Mouse (Mus musculus): Measurements from ENCODE around the gene Slc26a1.

The Slc26a1 gene

GRCm38 (mm10) chr5:108675251-108675816 lies at the start of gene Slc26a1:
Gene Slc26a1 (minus strand): TSS chr5:108675569.
- DNase-seq (ENCODE audit: low read depth): peak; percentile 77

GRCm38 (mm10) chr5:108724006-108724405 lies 48.6 kb upstream of the Slc26a1 start:
- DNase-seq (ENCODE audit: low read depth): no peak

GRCm38 (mm10) chr5:108719761-108720160 lies 44.4 kb upstream of the Slc26a1 start:
- DNase-seq (ENCODE audit: low read depth): no peak

- no peak for DNase-seq (ENCODE audit: low read depth)
These were observed 42.7 kb upstream of the Slc26a1 start for GRCm38 (mm10) chr5:108718051-108718450.

- DNase-seq (ENCODE audit: low read depth): no peak
These were observed 40.6 kb upstream of the Slc26a1 start for GRCm38 (mm10) chr5:108715974-108716373.

GRCm38 (mm10) chr5:108714149-108714548 lies 38.8 kb upstream of the Slc26a1 start:
- no peak for DNase-seq (ENCODE audit: low read depth)

- DNase-seq (ENCODE audit: low read depth): no peak
These were observed 38.3 kb upstream of the Slc26a1 start for GRCm38 (mm10) chr5:108713691-108714090.

GRCm38 (mm10) chr5:108713096-108713495 lies 37.7 kb upstream of the Slc26a1 start:
- DNase-seq (ENCODE audit: low read depth): no peak

GRCm38 (mm10) chr5:108711968-108712367 lies 36.6 kb upstream of the Slc26a1 start:
- no peak for DNase-seq (ENCODE audit: low read depth)

- DNase-seq (ENCODE audit: low read depth): no peak
These were observed 33.8 kb upstream of the Slc26a1 start for GRCm38 (mm10) chr5:108708981-108709731.

GRCm38 (mm10) chr5:108708419-108708818 lies 33.0 kb upstream of the Slc26a1 start:
- DNase-seq (ENCODE audit: low read depth): no peak

- no peak for DNase-seq (ENCODE audit: low read depth)
These were observed 32.4 kb upstream of the Slc26a1 start for GRCm38 (mm10) chr5:108707758-108708157.

GRCm38 (mm10) chr5:108703754-108704626 lies 28.6 kb upstream of the Slc26a1 start:
- no peak for DNase-seq (ENCODE audit: low read depth)

- no peak for DNase-seq (ENCODE audit: low read depth)
These were observed 26.1 kb upstream of the Slc26a1 start for GRCm38 (mm10) chr5:108701341-108702021.

GRCm38 (mm10) chr5:108700346-108700745 lies 25.0 kb upstream of the Slc26a1 start:
- DNase-seq (ENCODE audit: low read depth): no peak

- DNase-seq (ENCODE audit: low read depth): no peak
These were observed 22.0 kb upstream of the Slc26a1 start for GRCm38 (mm10) chr5:108697341-108697753.

- no peak for DNase-seq (ENCODE audit: low read depth)
These were observed 21.2 kb upstream of the Slc26a1 start for GRCm38 (mm10) chr5:108696542-108696941.

GRCm38 (mm10) chr5:108695861-108696260 lies 20.5 kb upstream of the Slc26a1 start:
- no peak for DNase-seq (ENCODE audit: low read depth)

GRCm38 (mm10) chr5:108694352-108695261 lies 19.2 kb upstream of the Slc26a1 start:
- no peak for DNase-seq (ENCODE audit: low read depth)

- peak; percentile 86 for DNase-seq (ENCODE audit: low read depth)
These were observed 18.5 kb upstream of the Slc26a1 start for GRCm38 (mm10) chr5:108693872-108694288.

- DNase-seq (ENCODE audit: low read depth): no peak
These were observed 16.9 kb upstream of the Slc26a1 start, which contains the start of gene Fgfrl1 for GRCm38 (mm10) chr5:108692271-108692670. Gene Fgfrl1 (plus strand): TSS chr5:108692382.

Data from c-Kit-positive CD71-positive TER-119-negative erythroid progenitor cells, embryonic 14.5 days (primary cell).